Mouse (Mus musculus) midbrain, embryonic 11.5 days (tissue): ENCODE measurements at regions not wholly inside any gene's neighbourhood (a gene's known extent, or its start where the extent isn't known, plus 50 kb on each side); places are given as distances from the start of the nearest gene placed in this dataset.

Experiments used
- ATAC-seq: fragments of 200-750 bp; cut with Nextera tagmentation; 2 replicates; pipeline ENCODE4 v1.8.0; 2017; ENCODE audit warnings: moderate TSS enrichment, moderate library complexity; ENCODE audit not compliant: low FRiP score
- DNase-seq: peaks from one replicate; pipeline ENCODE4 v3.0.0; 2015; ENCODE audit warnings: low spot score; ENCODE audit errors: missing footprints
- H3K27ac ChIP-seq: fragments of 300-500 bp; sonication (generic); 2 replicates; pipeline ENCODE4 v1.5.1; 2014; ENCODE audit warnings: low read depth, low read length
- H3K27me3 ChIP-seq: fragments of 300-500 bp; sonication (generic); 2 replicates; pipeline ENCODE4 v1.6.1; 2014; ENCODE audit warnings: mild to moderate bottlenecking, low read length, moderate library complexity, mixed read lengths; ENCODE audit not compliant: control insufficient read depth, insufficient read depth
- H3K36me3 ChIP-seq: fragments of 300-500 bp; sonication (generic); 2 replicates; pipeline ENCODE4 v1.6.1; 2014; ENCODE audit warnings: mild to moderate bottlenecking, low read length, moderate library complexity, mixed read lengths; ENCODE audit not compliant: control insufficient read depth, insufficient read depth
- H3K4me1 ChIP-seq: fragments of 300-500 bp; sonication (generic); 2 replicates; pipeline ENCODE4 v1.6.1; 2014; ENCODE audit warnings: low read length; ENCODE audit not compliant: control insufficient read depth, insufficient read depth
- H3K4me2 ChIP-seq: fragments of 300-500 bp; sonication (generic); 2 replicates; pipeline ENCODE4 v1.6.1; 2014; ENCODE audit warnings: mild to moderate bottlenecking, moderate library complexity
- H3K4me3 ChIP-seq: fragments of 300-500 bp; sonication (generic); 2 replicates; pipeline ENCODE4 v1.5.1; 2014; ENCODE audit warnings: low read depth, low read length
- H3K9ac ChIP-seq: fragments of 300-500 bp; sonication (generic); 2 replicates; pipeline ENCODE4 v1.6.1; 2014; ENCODE audit warnings: low read length
- H3K9me3 ChIP-seq: fragments of 300-500 bp; sonication (generic); 2 replicates; pipeline ENCODE4 v1.6.1; 2016; ENCODE audit warnings: low read length; ENCODE audit not compliant: control insufficient read depth
- WGBS: fragments of 180-500 bp; shearing (Covaris S2); extraction: QIAGEN DNeasy Blood & Tissue Kit; methylation state at CpG from one replicate; pipeline ENCODE4 v1.1.7; 2014; 5-methylcytosine and 5-hydroxymethylcytosine counted together

GRCm38 (mm10) chr16:12931111-12931510 is 178.4 kb upstream of the Ercc4 start:
- no peak for ATAC-seq
- WGBS = 80% methylated on average over 6 of the region's 6 CpGs

DNA sequence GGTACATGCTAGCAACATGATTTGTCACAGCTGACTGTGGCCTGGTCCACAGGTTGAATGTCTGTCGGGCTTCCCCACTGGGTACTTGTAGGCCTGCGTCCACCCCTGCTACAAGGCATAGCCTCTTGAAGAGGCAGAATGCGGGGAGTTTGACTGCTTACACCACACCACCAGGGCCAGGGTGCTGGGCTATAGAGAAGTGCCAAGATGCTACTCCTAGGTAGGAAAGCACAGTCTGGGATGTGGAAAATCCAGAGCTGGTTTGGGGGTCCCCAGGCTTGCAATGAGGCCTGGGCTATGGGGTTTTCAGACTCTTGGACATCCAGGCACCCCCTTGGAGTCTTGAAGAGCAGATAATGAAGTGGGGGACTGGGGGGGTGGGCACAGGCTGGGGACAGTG is 176.5 kb upstream of the Ercc4 start:
- no peak for ATAC-seq
- DNase-seq = no peak
- Histone ChIP-seq H3K27me3 (no peaks in the 10 kb centered on the region), H3K9ac (no peak overlapping the region), H3K4me3 (no peak overlapping the region), H3K9me3 (no peaks in the 10 kb centered on the region), H3K4me2 (no peak overlapping the region), H3K27ac (no peak overlapping the region), H3K4me1 (no peaks in the 10 kb centered on the region), H3K36me3 (no peaks in the 10 kb centered on the region)
- WGBS = 89% methylated on average over 3 of the region's 3 CpGs

More at GRCm38 (mm10) chr16:12931111-12931510, 178.4 kb upstream of the Ercc4 start:
- Histone ChIP-seq H3K4me1 (no peaks in the 10 kb centered on the region), H3K4me2 (no peak overlapping the region), H3K4me3 (no peak overlapping the region), H3K36me3 (no peaks in the 10 kb centered on the region), H3K27ac (no peak overlapping the region), H3K9ac (no peak overlapping the region), H3K27me3 (no peaks in the 10 kb centered on the region), H3K9me3 (no peaks in the 10 kb centered on the region)
- DNase-seq = no peak

- Histone ChIP-seq H3K36me3 (no peaks in the 10 kb centered on the region), H3K4me1 (no peaks in the 10 kb centered on the region), H3K4me3 (no peak overlapping the region), H3K9me3 (no peaks in the 10 kb centered on the region), H3K4me2 (no peak overlapping the region), H3K9ac (no peak overlapping the region), H3K27me3 (no peaks in the 10 kb centered on the region), H3K27ac (no peak overlapping the region)
- ATAC-seq (no peak), DNase-seq (no peak)
- 77% methylated on average over 7 of the region's 7 CpGs for WGBS
Observed at GRCm38 (mm10) chr16:12934586-12934985, 174.9 kb upstream of the Ercc4 start.

DNA sequence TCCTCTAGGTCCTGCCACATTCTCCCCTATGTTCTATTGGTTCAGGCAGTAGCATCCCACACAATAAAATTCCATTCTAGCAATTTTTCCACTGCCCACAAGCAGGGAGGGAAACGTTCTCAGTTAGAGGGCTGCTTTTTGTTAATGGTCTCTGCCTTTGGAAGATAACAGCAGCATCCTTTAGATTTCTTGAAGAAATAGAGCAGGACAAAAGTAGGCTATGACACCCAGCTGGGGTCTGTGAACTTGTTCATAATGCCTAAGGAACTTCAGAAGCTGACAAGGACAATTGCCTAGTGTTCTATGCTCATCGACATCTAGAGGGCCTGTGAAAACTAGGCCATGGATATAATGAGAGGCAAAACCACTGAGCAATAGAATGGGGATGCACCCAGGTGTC is 174.2 kb upstream of the Ercc4 start:
- no peaks in the 10 kb centered on the region for H3K36me3 ChIP-seq
- no peaks in the 10 kb centered on the region for H3K9me3 ChIP-seq
- WGBS = 73% methylated on average over 2 of the region's 2 CpGs
- H3K9ac ChIP-seq = no peak overlapping the region
- no peak for ATAC-seq
- no peak overlapping the region for H3K4me2 ChIP-seq
- H3K27me3 ChIP-seq = no peaks in the 10 kb centered on the region
- H3K27ac ChIP-seq = no peak overlapping the region
- DNase-seq = no peak
- no peaks in the 10 kb centered on the region for H3K4me1 ChIP-seq
- H3K4me3 ChIP-seq = no peak overlapping the region

DNA sequence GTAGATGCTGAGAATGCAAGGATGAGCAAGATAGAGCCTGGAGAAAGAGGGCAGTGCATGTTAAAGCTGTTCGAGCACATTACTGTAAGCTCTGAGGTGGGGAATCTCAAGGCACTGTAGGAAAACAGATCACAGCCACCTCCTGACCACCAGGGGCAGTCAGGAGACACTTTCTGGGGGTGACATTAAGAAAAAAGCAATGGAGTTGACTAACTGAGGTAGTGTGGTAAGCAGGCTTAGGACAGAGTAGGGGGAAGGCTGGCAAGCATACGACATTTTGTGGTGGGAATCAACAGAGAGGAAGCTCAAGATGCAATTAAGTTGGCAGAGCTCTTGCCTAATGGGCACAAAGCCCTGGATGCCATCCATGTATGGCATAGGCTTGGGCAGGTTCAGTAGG is 172.9 kb upstream of the Ercc4 start:
- no peaks in the 10 kb centered on the region for H3K9me3 ChIP-seq
- H3K4me2 ChIP-seq = no peak overlapping the region
- H3K27me3 ChIP-seq = no peaks in the 10 kb centered on the region
- ATAC-seq (no peak), DNase-seq (no peak)
- H3K4me1 ChIP-seq = no peaks in the 10 kb centered on the region
- 83% methylated on average over 2 of the region's 2 CpGs for WGBS
- no peak overlapping the region for H3K4me3 ChIP-seq
- H3K9ac ChIP-seq = no peak overlapping the region
- H3K27ac ChIP-seq = no peak overlapping the region
- H3K36me3 ChIP-seq = no peaks in the 10 kb centered on the region

- Histone ChIP-seq H3K36me3 (no peaks in the 10 kb centered on the region), H3K4me1 (no peaks in the 10 kb centered on the region), H3K27me3 (no peaks in the 10 kb centered on the region), H3K9ac (no peak overlapping the region), H3K4me3 (no peak overlapping the region), H3K27ac (no peak overlapping the region), H3K9me3 (no peaks in the 10 kb centered on the region), H3K4me2 (no peak overlapping the region)
- DNase-seq (no peak), ATAC-seq (no peak)
- 93% methylated on average over 2 of the region's 2 CpGs for WGBS
Observed at GRCm38 (mm10) chr16:12938563-12938962, 170.9 kb upstream of the Ercc4 start.

DNA sequence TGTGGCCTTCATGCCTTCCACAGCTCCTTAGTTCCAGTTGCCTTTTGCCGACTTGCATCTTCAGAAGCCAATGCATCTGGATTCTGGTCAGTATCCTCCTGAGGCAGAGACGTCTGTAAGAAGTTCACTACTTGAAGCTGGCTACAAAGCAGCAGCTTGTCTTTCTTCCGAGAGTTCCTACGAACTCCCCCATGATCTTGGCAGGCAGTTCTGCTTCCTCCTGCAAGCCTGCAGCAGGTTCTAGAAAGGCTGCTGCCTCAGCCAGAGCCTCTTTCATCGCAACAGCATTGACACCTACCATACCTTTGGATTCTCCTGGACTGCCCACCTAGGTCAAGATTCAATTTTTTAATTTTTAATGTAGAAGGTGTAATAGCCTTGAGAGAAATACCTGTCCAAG is 158.3 kb upstream of the Ercc4 start:
- no peak for ATAC-seq
- Histone ChIP-seq H3K4me1 (no peaks in the 10 kb centered on the region), H3K4me2 (no peak overlapping the region), H3K9ac (no peak overlapping the region), H3K4me3 (no peak overlapping the region), H3K27ac (no peak overlapping the region), H3K27me3 (no peaks in the 10 kb centered on the region), H3K36me3 (no peaks in the 10 kb centered on the region), H3K9me3 (no peaks in the 10 kb centered on the region)
- DNase-seq = no peak
- WGBS = 89% methylated on average over 5 of the region's 5 CpGs

- no peaks in the 10 kb centered on the region for H3K9me3 ChIP-seq
- no peak overlapping the region for H3K4me3 ChIP-seq
- no peaks in the 10 kb centered on the region for H3K36me3 ChIP-seq
- no peaks in the 10 kb centered on the region for H3K27me3 ChIP-seq
- no peak overlapping the region for H3K4me2 ChIP-seq
- no peak overlapping the region for H3K9ac ChIP-seq
- no peaks in the 10 kb centered on the region for H3K4me1 ChIP-seq
- 86% methylated on average over 8 of the region's 8 CpGs for WGBS
- ATAC-seq (no peak), DNase-seq (no peak)
- no peak overlapping the region for H3K27ac ChIP-seq
Observed at GRCm38 (mm10) chr16:12954028-12954427, 155.5 kb upstream of the Ercc4 start.

DNA sequence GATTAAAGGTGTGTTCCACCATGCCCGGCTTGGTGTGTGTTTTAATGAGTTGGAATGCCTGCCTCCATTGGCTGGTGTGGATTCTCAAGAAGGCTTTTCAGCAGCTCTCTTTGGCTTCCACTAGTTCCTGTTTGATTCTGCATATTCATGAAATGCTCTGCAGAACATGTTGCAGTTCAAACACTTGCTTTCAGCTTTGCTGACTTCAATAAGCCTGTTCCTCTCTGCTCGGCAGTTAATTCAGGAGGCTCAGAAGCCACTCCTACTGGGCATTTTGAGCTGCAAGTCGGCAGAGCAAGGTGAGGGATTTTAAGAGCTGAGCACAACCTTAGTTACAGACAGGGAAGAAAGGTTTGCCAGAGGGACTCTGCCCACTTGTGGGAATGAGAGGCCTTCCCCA is 153.1 kb upstream of the Ercc4 start:
- Histone ChIP-seq H3K27ac (no peak overlapping the region), H3K9ac (no peak overlapping the region), H3K36me3 (no peaks in the 10 kb centered on the region), H3K27me3 (no peaks in the 10 kb centered on the region), H3K4me2 (no peak overlapping the region), H3K9me3 (no peaks in the 10 kb centered on the region), H3K4me1 (no peaks in the 10 kb centered on the region), H3K4me3 (no peak overlapping the region)
- no peak for ATAC-seq
- DNase-seq = no peak
- 73% methylated on average over 3 of the region's 3 CpGs for WGBS

DNA sequence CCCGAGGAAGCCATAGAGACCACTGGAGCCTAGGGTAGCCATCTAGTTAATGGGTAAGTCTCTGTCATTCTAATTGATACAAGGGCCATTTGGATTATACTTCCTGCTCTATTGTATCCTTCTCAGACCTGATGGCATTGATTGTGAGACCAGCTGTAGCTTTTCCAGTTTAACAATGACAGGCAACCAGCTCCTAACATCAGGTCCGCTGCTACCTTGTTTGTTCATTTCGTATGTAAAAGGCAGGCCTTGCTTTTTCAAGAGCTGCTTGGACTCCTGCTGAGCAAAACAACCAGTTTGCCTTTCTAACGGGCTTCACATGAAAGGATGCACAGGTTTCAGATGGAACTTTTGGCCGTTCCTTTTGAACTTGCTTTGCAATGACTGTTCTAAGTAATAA is 148.6 kb upstream of the Ercc4 start:
- Histone ChIP-seq H3K9me3 (no peaks in the 10 kb centered on the region), H3K4me3 (no peak overlapping the region), H3K4me1 (no peaks in the 10 kb centered on the region), H3K4me2 (no peak overlapping the region), H3K9ac (no peak overlapping the region), H3K27me3 (no peaks in the 10 kb centered on the region), H3K36me3 (no peaks in the 10 kb centered on the region), H3K27ac (no peak overlapping the region)
- no peak for DNase-seq
- no peak for ATAC-seq
- 54% methylated on average over 5 of the region's 5 CpGs for WGBS
